Mouse (Mus musculus): ENCODE results near the gene G430095P16Rik.

- TF ChIP-seq CTCF (IDR thresholded peaks at IDR 0.05; ENCODE audit: insufficient read depth, low read length) (peak; percentile 85), POLR2A (IDR thresholded peaks at IDR 0.05; ENCODE audit: borderline replicate concordance, extremely low read depth, low read depth, low read length) (no peak)
These were observed 13.9 kb upstream of the G430095P16Rik start for GRCm38 (mm10) chr8:84708774-84709475.

Measured in lung, adult 2 months (tissue).